Mouse (Mus musculus): ENCODE data around the gene Sort1. TPM values are rescaled to one million over a fixed set of nuclear protein-coding genes. Genes with fewer than 3 reads are reported as not detected.
A peak's percentile ranks its signal among the peaks of the same experiment; 100 is the strongest.

The Sort1 gene
- polyA plus RNA-seq, 1 experiment from 2014 or later: 13.7 TPM

DNA sequence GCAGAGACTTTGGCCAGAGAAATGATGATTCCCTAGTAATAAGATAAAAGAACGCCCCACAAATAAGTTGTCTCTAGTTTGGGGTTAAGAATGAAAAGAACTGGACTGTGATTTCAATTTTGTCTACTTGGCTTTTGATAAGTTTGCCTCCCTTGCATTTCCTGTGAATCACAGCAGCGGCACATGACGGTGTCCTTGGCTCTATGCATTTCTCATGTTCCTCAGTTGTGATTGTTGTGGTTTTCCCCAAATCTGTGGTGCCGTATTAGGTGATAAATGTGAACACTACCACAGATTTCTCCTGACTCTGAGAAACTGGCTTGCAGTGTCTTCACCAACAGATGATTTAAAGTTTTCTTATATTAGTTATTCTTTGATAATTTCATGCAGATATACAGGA, 38.3 kb downstream of the Sort1 start:
- Histone ChIP-seq H3K4me1 (replicated peaks; ENCODE audit: control insufficient read depth, insufficient read depth, low read length) (peaks cover 19% of the 10 kb centered on the region), H3K36me3 (ENCODE audit: control insufficient read depth, insufficient read depth, low read length) (no peaks in the 10 kb centered on the region), H3K9ac (ENCODE audit: low read length) (no peak overlapping the region), H3K27ac (ENCODE audit: low read length) (no peak overlapping the region), H3K4me2 (ENCODE audit: low read depth, low read length) (no peak overlapping the region), H3K27me3 (ENCODE audit: control insufficient read depth, insufficient read depth, low read depth, low read length) (no peaks in the 10 kb centered on the region), H3K9me3 (ENCODE audit: control insufficient read depth, low read length) (no peaks in the 10 kb centered on the region), H3K4me3 (ENCODE audit: low read length) (no peak overlapping the region)
- ATAC-seq (ENCODE audit: low read depth): no peak
- 62% methylated on average over 4 of the region's 4 CpGs for WGBS

DNA sequence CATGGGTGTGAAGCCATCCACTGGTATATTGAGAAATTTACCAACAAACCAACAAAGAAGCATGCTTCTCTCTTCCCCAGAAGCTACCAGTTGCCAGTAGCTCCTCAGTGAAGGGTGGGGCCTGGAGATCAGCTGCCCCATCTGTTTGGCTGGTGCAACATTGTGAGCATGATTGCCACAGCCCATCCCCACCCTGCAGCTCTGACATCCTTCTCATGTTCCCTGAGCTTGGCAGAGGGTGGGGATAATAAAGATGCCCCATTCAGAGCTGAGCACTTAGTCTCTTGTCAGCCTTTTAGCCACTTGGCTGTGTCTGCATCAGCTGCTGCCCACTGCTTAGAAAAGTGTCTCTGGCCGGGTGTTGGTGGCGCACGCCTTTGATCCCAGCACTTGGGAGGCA, 39.1 kb downstream of the Sort1 start:
- H3K27ac ChIP-seq (ENCODE audit: low read length): no peak overlapping the region
- no peaks in the 10 kb centered on the region for H3K9me3 ChIP-seq (ENCODE audit: control insufficient read depth, low read length)
- H3K4me2 ChIP-seq (ENCODE audit: low read depth, low read length): no peak overlapping the region
- no peak overlapping the region for H3K9ac ChIP-seq (ENCODE audit: low read length)
- H3K4me1 ChIP-seq (replicated peaks; ENCODE audit: control insufficient read depth, insufficient read depth, low read length): peaks cover 26% of the 10 kb centered on the region
- H3K36me3 ChIP-seq (ENCODE audit: control insufficient read depth, insufficient read depth, low read length): no peaks in the 10 kb centered on the region
- H3K4me3 ChIP-seq (ENCODE audit: low read length): no peak overlapping the region
- H3K27me3 ChIP-seq (ENCODE audit: control insufficient read depth, insufficient read depth, low read depth, low read length): no peaks in the 10 kb centered on the region
- 84% methylated on average over 3 of the region's 3 CpGs for WGBS
- ATAC-seq (ENCODE audit: low read depth): no peak

DNA sequence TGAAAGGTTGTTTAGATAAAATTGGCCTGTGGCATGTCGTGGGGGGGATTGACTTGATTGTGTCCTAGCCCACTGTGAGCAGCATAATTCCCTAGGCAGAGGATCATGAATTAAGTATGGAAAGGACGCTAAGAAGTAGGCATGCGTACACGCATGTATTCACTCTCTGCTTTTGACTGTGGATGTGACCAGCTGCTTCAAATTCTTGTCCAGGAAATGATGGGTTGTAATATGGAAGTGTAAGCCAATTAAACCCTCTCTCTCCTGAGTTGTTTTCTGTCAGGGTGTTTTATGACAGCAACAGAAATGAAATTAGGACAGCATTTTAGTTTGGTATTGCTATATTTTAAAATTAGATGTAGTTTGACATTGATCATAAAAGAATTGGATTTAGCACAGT, 41.0 kb downstream of the Sort1 start:
- Histone ChIP-seq H3K9me3 (ENCODE audit: control insufficient read depth, low read length) (no peaks in the 10 kb centered on the region), H3K27ac (ENCODE audit: low read length) (no peak overlapping the region), H3K36me3 (ENCODE audit: control insufficient read depth, insufficient read depth, low read length) (no peaks in the 10 kb centered on the region), H3K4me2 (ENCODE audit: low read depth, low read length) (no peak overlapping the region), H3K27me3 (ENCODE audit: control insufficient read depth, insufficient read depth, low read depth, low read length) (no peaks in the 10 kb centered on the region), H3K4me1 (replicated peaks; ENCODE audit: control insufficient read depth, insufficient read depth, low read length) (peaks cover 35% of the 10 kb centered on the region), H3K4me3 (ENCODE audit: low read length) (no peak overlapping the region), H3K9ac (ENCODE audit: low read length) (no peak overlapping the region)
- WGBS: 88% methylated on average over 4 of the region's 4 CpGs
- ATAC-seq (ENCODE audit: low read depth): no peak

DNA sequence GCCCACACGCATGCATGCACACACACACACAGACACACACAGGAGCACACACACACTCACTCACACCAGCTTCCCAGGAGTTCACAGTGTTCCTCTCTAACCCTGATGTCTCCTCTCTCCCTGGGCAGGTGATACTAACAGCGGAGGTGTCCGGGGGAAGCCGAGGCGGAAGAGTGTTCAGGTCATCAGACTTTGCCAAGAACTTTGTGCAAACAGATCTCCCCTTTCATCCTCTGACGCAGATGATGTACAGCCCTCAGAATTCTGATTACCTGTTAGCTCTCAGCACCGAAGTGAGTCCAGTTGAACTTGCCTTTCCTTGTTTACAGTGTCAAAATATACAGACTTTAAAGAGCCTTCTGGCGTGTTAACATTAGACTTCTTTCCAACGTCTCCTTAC, 41.6 kb downstream of the Sort1 start:
- WGBS: 69% methylated on average over 9 of the region's 9 CpGs
- H3K4me3 ChIP-seq (ENCODE audit: low read length): no peak overlapping the region
- peaks cover 35% of the 10 kb centered on the region for H3K4me1 ChIP-seq (replicated peaks; ENCODE audit: control insufficient read depth, insufficient read depth, low read length)
- ATAC-seq (ENCODE audit: low read depth): no peak
- H3K9me3 ChIP-seq (ENCODE audit: control insufficient read depth, low read length): no peaks in the 10 kb centered on the region
- no peak overlapping the region for H3K9ac ChIP-seq (ENCODE audit: low read length)
- no peak overlapping the region for H3K4me2 ChIP-seq (ENCODE audit: low read depth, low read length)
- H3K27ac ChIP-seq (ENCODE audit: low read length): no peak overlapping the region
- H3K27me3 ChIP-seq (ENCODE audit: control insufficient read depth, insufficient read depth, low read depth, low read length): no peaks in the 10 kb centered on the region
- H3K36me3 ChIP-seq (ENCODE audit: control insufficient read depth, insufficient read depth, low read length): no peaks in the 10 kb centered on the region

DNA sequence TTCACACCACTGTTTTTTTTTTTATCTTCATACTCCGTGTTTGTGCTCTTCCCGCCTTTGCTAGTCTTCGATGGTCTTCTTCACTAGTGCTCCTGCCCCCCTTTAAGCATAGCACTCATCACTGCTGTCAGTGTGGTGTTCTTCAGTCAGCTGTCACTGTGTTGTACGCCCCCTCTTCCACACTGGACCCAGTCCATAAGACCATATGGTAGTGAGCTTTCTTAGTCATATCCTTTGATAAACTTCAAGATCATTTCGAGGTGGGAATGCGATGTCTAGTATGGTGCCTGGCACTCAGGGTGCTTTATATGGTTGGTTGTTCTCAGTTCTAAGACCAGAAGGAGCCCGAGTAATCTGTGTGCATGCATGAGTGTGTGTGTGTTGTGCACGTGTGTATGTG, 43.4 kb downstream of the Sort1 start:
- Histone ChIP-seq H3K9me3 (ENCODE audit: control insufficient read depth, low read length) (no peaks in the 10 kb centered on the region), H3K4me1 (replicated peaks; ENCODE audit: control insufficient read depth, insufficient read depth, low read length) (peaks cover 28% of the 10 kb centered on the region), H3K4me2 (ENCODE audit: low read depth, low read length) (peak overlapping the region; percentile 40; the same call in 1 of the 2 replicates), H3K4me3 (ENCODE audit: low read length) (no peak overlapping the region), H3K27me3 (ENCODE audit: control insufficient read depth, insufficient read depth, low read depth, low read length) (no peaks in the 10 kb centered on the region), H3K36me3 (ENCODE audit: control insufficient read depth, insufficient read depth, low read length) (peaks cover 2% of the 10 kb centered on the region; the same call in 1 of the 2 replicates), H3K9ac (ENCODE audit: low read length) (no peak overlapping the region), H3K27ac (ENCODE audit: low read length) (peak overlapping the region; percentile 99)
- ATAC-seq (ENCODE audit: low read depth): peak; percentile 77
- 53% methylated on average over 8 of the region's 8 CpGs for WGBS

DNA sequence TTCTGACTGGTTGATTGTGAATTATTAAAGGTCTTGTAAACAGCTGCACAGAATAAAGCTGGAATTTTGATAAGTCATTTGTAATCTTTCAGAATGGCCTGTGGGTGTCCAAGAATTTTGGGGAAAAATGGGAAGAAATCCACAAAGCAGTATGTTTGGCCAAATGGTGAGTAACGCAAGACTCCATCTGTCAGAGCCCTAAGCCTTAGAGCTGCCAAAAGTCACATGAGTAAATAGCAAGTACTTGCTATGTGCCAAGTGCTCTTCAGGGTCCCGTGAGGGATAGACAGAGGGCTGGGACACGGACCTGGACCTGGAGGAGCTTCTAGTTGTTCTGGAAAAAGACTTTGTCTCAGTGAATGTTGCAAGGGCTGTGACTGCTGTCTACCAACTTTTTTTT, 44.0 kb downstream of the Sort1 start:
- Histone ChIP-seq H3K9ac (ENCODE audit: low read length) (no peak overlapping the region; the same call in 1 of the 2 replicates), H3K4me2 (ENCODE audit: low read depth, low read length) (peak overlapping the region; percentile 40), H3K4me3 (ENCODE audit: low read length) (peak overlapping the region; percentile 19; the same call in 1 of the 2 replicates), H3K36me3 (ENCODE audit: control insufficient read depth, insufficient read depth, low read length) (peaks cover 2% of the 10 kb centered on the region; the same call in 1 of the 2 replicates), H3K9me3 (ENCODE audit: control insufficient read depth, low read length) (no peaks in the 10 kb centered on the region), H3K27ac (ENCODE audit: low read length) (peak overlapping the region; percentile 99), H3K4me1 (replicated peaks; ENCODE audit: control insufficient read depth, insufficient read depth, low read length) (peaks cover 28% of the 10 kb centered on the region), H3K27me3 (ENCODE audit: control insufficient read depth, insufficient read depth, low read depth, low read length) (no peaks in the 10 kb centered on the region)
- 15% methylated on average over 3 of the region's 3 CpGs for WGBS
- ATAC-seq (ENCODE audit: low read depth): peak; percentile 93

DNA sequence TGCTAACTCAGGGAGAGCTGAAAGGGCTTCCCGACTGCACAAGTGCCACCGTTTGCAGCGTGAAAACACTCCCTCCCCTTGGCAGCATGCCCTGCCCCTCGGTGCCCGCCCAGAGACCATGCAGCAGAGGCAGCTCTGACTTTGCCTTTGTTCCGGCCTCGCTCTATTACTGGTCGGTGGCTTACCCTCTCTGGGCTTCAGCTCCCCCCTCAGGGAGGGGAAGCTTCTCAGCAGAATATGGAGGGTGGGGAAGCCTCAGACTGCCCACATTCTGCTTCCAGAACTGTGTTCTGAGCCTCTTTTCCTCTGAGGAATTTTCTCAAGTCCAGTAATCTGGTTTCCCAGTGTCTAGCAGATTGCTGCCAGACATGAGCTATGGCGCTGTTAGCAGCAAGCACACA, 44.6 kb downstream of the Sort1 start:
- ATAC-seq (ENCODE audit: low read depth): peak; percentile 71
- H3K9ac ChIP-seq (ENCODE audit: low read length): peak overlapping the region; percentile 48
- H3K27ac ChIP-seq (ENCODE audit: low read length): peak overlapping the region; percentile 99
- peak overlapping the region; percentile 19 for H3K4me3 ChIP-seq (ENCODE audit: low read length)
- H3K4me1 ChIP-seq (replicated peaks; ENCODE audit: control insufficient read depth, insufficient read depth, low read length): peaks cover 28% of the 10 kb centered on the region
- H3K36me3 ChIP-seq (ENCODE audit: control insufficient read depth, insufficient read depth, low read length): peaks cover 2% of the 10 kb centered on the region; the same call in 1 of the 2 replicates
- peak overlapping the region; percentile 40 for H3K4me2 ChIP-seq (ENCODE audit: low read depth, low read length)
- 24% methylated on average over 9 of the region's 9 CpGs for WGBS
- H3K27me3 ChIP-seq (ENCODE audit: control insufficient read depth, insufficient read depth, low read depth, low read length): no peaks in the 10 kb centered on the region
- H3K9me3 ChIP-seq (ENCODE audit: control insufficient read depth, low read length): no peaks in the 10 kb centered on the region

DNA sequence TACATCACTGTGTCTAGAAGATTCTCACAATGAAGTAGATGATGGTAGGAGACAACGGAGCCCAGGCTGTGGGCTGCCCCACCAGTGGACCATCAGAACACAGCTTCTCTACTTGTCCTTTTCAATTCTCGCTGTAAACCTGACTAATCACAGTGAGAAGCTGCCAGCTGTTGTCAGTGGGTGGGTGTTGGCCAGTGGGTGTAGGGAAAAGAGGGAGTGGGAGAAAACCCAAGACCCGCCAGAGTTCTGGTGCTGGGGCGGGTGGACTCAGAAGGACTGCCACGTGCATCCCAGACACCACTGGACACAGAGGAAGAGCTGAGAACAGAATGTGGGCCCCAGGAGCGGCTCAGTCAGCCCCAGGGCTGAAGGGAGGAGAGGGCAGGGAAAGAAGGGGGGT, 46.9 kb downstream of the Sort1 start:
- Histone ChIP-seq H3K36me3 (ENCODE audit: control insufficient read depth, insufficient read depth, low read length) (peaks cover 11% of the 10 kb centered on the region), H3K27me3 (ENCODE audit: control insufficient read depth, insufficient read depth, low read depth, low read length) (no peaks in the 10 kb centered on the region), H3K27ac (ENCODE audit: low read length) (no peak overlapping the region), H3K9me3 (ENCODE audit: control insufficient read depth, low read length) (no peaks in the 10 kb centered on the region), H3K4me2 (ENCODE audit: low read depth, low read length) (no peak overlapping the region), H3K4me3 (ENCODE audit: low read length) (no peak overlapping the region), H3K9ac (ENCODE audit: low read length) (no peak overlapping the region), H3K4me1 (replicated peaks; ENCODE audit: control insufficient read depth, insufficient read depth, low read length) (peaks cover 26% of the 10 kb centered on the region)
- no peak for ATAC-seq (ENCODE audit: low read depth)
- 83% methylated on average over 6 of the region's 6 CpGs for WGBS

DNA sequence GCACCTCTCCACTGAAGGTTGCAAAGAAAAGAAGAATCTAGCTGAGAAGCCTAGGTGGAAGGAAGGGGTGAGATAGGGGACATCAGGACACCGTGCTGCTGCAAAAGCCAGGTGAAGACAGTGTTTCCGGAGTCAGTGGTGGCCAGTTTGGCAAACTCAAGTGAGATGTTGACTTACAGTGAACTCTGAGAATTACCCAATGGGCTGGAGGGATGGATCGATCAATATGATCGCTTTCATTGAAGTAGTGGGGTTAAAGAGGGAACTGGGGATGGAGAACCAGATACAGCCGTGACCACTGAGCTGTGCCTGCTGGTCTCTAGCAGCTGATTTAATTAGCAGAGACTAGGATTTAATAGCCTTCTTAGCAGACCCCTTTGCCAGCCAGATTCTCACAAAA, 53.0 kb downstream of the Sort1 start:
- H3K4me2 ChIP-seq (ENCODE audit: low read depth, low read length): no peak overlapping the region
- no peaks in the 10 kb centered on the region; the same call in 1 of the 2 replicates for H3K4me1 ChIP-seq (replicated peaks; ENCODE audit: control insufficient read depth, insufficient read depth, low read length)
- ATAC-seq (ENCODE audit: low read depth): no peak
- no peak overlapping the region for H3K27ac ChIP-seq (ENCODE audit: low read length)
- H3K4me3 ChIP-seq (ENCODE audit: low read length): no peak overlapping the region
- H3K27me3 ChIP-seq (ENCODE audit: control insufficient read depth, insufficient read depth, low read depth, low read length): no peaks in the 10 kb centered on the region
- 93% methylated on average over 5 of the region's 5 CpGs for WGBS
- no peak overlapping the region for H3K9ac ChIP-seq (ENCODE audit: low read length)
- peaks cover 38% of the 10 kb centered on the region for H3K36me3 ChIP-seq (ENCODE audit: control insufficient read depth, insufficient read depth, low read length)
- no peaks in the 10 kb centered on the region for H3K9me3 ChIP-seq (ENCODE audit: control insufficient read depth, low read length)

DNA sequence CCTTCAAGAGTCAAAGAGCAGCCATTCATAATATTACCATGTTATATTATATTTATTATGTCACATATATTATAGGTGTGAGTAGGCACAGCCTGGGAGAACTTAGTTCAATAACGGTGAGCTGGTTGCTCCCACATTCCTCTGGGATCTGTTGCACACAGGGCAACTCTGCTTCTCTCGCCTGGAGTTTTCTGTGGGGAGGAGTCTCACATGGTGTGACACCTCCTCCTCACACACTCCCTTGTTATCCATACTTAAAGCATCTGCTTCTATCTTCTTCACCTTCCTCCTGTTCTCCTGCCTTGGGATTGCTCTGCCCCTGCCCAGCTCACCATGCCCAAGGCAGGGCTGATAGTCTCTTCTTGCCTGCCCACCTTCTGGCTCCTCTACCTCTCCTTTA, 57.2 kb downstream of the Sort1 start:
- WGBS: 77% methylated on average over 2 of the region's 2 CpGs

More for the DNA sequence above, 57.2 kb downstream of the Sort1 start:
- peak overlapping the region; percentile 48; the same call in 1 of the 2 replicates for H3K27ac ChIP-seq (ENCODE audit: low read length)
- H3K9me3 ChIP-seq (ENCODE audit: control insufficient read depth, low read length): no peaks in the 10 kb centered on the region
- H3K4me2 ChIP-seq (ENCODE audit: low read depth, low read length): no peak overlapping the region
- H3K36me3 ChIP-seq (ENCODE audit: control insufficient read depth, insufficient read depth, low read length): peaks cover 42% of the 10 kb centered on the region
- ATAC-seq (ENCODE audit: low read depth): no peak
- no peaks in the 10 kb centered on the region for H3K27me3 ChIP-seq (ENCODE audit: control insufficient read depth, insufficient read depth, low read depth, low read length)
- H3K9ac ChIP-seq (ENCODE audit: low read length): no peak overlapping the region
- no peaks in the 10 kb centered on the region; the same call in 1 of the 2 replicates for H3K4me1 ChIP-seq (replicated peaks; ENCODE audit: control insufficient read depth, insufficient read depth, low read length)
- no peak overlapping the region for H3K4me3 ChIP-seq (ENCODE audit: low read length)

Measured in lung, embryonic 16.5 days (tissue).